Mouse (Mus musculus): Measurements from ENCODE around the gene Deaf1. TPM values are rescaled to one million over a fixed set of nuclear protein-coding genes. Genes with fewer than 3 reads are reported as not detected.

The Deaf1 gene
- polyA plus RNA-seq, 1 experiment from 2014 or later: 74.2 TPM

GRCm38 (mm10) chr7:141297926-141298650, 29.4 kb downstream of the Deaf1 start:
- no peak for TF ChIP-seq CTCF (IDR thresholded peaks at IDR 0.05; ENCODE audit: low read depth)
- Histone ChIP-seq H3K27me3 (ENCODE audit: insufficient read depth, low read length) (peaks cover 24% of the 10 kb centered on the region), H3K4me2 (no peak overlapping the region), H3K4me1 (ENCODE audit: insufficient read depth) (peaks cover 8% of the 10 kb centered on the region; the same call in 1 of the 2 replicates), H3K4me3 (ENCODE audit: low read depth, low read length) (no peak overlapping the region), H3K36me3 (ENCODE audit: insufficient read depth) (peaks cover 59% of the 10 kb centered on the region), H3K27ac (ENCODE audit: low read depth) (no peak overlapping the region), H3K9ac (no peak overlapping the region; the same call in 1 of the 2 replicates), H3K9me3 (ENCODE audit: low read depth, low read length) (no peaks in the 10 kb centered on the region)
- no peak for DNase-seq
- ATAC-seq (ENCODE audit: insufficient read depth): no peak
- 74% methylated on average over 3 of the region's 3 CpGs for WGBS

DNA sequence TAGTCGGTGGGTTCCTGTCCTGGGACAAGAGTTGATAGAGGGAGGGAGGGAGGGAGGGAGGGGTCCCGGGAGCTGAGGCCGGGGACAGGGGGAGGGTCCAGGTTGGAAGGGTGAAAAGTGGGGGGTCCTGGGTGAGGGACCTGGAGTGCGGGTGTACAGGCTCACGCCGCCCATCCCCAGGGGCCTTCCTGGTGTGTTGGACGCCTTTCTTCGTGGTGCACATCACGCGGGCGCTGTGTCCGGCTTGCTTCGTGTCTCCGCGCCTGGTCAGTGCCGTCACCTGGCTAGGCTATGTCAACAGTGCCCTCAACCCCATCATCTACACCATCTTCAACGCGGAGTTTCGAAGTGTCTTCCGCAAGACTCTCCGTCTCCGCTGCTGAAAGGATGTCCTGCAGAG, 33.0 kb downstream of the Deaf1 start:
- Histone ChIP-seq H3K36me3 (ENCODE audit: insufficient read depth) (peaks cover 24% of the 10 kb centered on the region), H3K27ac (ENCODE audit: low read depth) (no peak overlapping the region), H3K4me2 (peak overlapping the region; percentile 77), H3K4me3 (ENCODE audit: low read depth, low read length) (peak overlapping the region; percentile 38), H3K9ac (peak overlapping the region; percentile 56; the same call in 1 of the 2 replicates), H3K9me3 (ENCODE audit: low read depth, low read length) (no peaks in the 10 kb centered on the region), H3K4me1 (ENCODE audit: insufficient read depth) (peaks cover 11% of the 10 kb centered on the region), H3K27me3 (ENCODE audit: insufficient read depth, low read length) (peaks cover 50% of the 10 kb centered on the region)
- no peak for TF ChIP-seq CTCF (IDR thresholded peaks at IDR 0.05; ENCODE audit: low read depth)
- ATAC-seq (ENCODE audit: insufficient read depth) (no peak), DNase-seq (no peak)
- WGBS: 5% methylated on average over 22 of the region's 22 CpGs

DNA sequence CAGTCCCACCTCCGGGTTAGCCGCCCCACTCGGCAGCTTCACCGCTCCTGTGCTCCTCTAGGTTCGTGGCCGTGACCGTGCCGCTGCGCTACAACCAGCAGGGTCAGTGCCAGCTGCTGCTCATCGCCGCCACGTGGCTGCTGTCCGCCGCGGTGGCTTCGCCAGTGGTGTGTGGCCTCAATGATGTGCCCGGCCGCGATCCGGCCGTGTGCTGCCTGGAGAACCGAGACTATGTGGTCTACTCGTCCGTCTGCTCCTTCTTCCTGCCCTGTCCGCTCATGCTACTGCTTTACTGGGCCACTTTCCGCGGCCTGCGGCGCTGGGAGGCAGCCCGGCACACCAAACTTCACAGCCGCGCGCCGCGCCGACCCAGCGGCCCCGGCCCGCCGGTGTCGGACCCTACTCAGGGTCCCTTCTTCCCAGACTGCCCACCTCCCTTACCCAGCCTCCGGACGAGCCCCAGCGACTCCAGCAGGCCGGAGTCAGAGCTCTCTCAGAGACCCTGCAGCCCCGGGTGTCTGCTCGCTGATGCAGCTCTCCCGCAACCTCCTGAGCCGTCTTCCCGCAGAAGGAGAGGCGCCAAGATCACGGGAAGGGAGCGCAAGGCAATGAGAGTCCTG, 33.5 kb downstream of the Deaf1 start:
- peak overlapping the region; percentile 38 for H3K4me3 ChIP-seq (ENCODE audit: low read depth, low read length)
- no peaks in the 10 kb centered on the region for H3K9me3 ChIP-seq (ENCODE audit: low read depth, low read length)
- TF ChIP-seq CTCF (IDR thresholded peaks at IDR 0.05; ENCODE audit: low read depth): peak; percentile 28
- WGBS: under 1% methylated on average over 53 of the region's 53 CpGs
- H3K9ac ChIP-seq: peak overlapping the region; percentile 56
- peaks cover 11% of the 10 kb centered on the region for H3K4me1 ChIP-seq (ENCODE audit: insufficient read depth)
- peak; percentile 79 for DNase-seq
- H3K36me3 ChIP-seq (ENCODE audit: insufficient read depth): peaks cover 19% of the 10 kb centered on the region; the same call in 1 of the 2 replicates
- no peak overlapping the region for H3K27ac ChIP-seq (ENCODE audit: low read depth)
- peak; percentile 46; the same call in 1 of the 2 replicates for ATAC-seq (ENCODE audit: insufficient read depth)
- peak overlapping the region; percentile 77 for H3K4me2 ChIP-seq
- peaks cover 50% of the 10 kb centered on the region for H3K27me3 ChIP-seq (ENCODE audit: insufficient read depth, low read length)

DNA sequence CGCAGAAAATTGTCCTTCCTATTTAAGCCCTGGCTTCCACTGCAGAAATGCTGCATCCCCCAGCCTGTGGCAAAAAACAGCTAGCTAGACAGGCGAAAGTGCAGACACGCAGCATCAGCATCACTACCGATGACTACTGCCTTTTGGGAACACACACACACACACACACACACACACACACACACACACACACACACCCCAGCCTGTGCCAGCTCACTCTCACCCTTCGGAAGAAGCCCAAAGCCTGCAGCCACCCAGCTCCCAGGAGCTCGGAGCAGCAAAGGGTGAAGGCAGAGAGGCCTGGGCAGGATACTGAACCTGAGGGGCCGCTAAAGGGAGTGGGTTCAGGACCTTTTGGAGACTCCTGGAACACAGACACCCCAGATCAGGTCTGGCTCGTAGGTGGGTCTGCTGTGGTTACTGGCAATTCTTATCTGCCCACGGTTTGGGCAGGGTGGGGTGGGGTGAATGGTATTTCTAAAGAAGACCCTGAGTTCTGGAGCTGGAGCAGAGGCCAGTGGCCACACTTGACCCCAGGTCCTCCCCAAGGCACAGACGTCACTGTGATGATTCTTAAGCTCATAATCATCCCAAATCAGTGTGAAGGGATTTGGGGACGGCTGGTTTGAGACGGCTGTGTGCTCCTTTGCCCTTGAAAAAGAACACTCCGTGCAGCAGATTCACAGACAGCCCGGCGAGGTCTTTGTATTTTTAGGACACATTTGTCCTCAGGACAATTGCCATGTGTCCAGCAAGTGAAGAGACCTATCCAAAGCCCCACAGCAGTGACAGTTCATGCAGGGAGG, 34.7 kb downstream of the Deaf1 start:
- Histone ChIP-seq H3K9me3 (ENCODE audit: low read depth, low read length) (no peaks in the 10 kb centered on the region), H3K27me3 (ENCODE audit: insufficient read depth, low read length) (peaks cover 50% of the 10 kb centered on the region), H3K4me1 (ENCODE audit: insufficient read depth) (peaks cover 11% of the 10 kb centered on the region), H3K27ac (ENCODE audit: low read depth) (no peak overlapping the region), H3K9ac (no peak overlapping the region), H3K4me3 (ENCODE audit: low read depth, low read length) (no peak overlapping the region), H3K4me2 (peak overlapping the region; percentile 86), H3K36me3 (ENCODE audit: insufficient read depth) (peaks cover 13% of the 10 kb centered on the region; the same call in 1 of the 2 replicates)
- TF ChIP-seq CTCF (IDR thresholded peaks at IDR 0.05; ENCODE audit: low read depth): no peak
- ATAC-seq (ENCODE audit: insufficient read depth): no peak
- peak; percentile 22 for DNase-seq
- 37% methylated on average over 15 of the region's 15 CpGs for WGBS

DNA sequence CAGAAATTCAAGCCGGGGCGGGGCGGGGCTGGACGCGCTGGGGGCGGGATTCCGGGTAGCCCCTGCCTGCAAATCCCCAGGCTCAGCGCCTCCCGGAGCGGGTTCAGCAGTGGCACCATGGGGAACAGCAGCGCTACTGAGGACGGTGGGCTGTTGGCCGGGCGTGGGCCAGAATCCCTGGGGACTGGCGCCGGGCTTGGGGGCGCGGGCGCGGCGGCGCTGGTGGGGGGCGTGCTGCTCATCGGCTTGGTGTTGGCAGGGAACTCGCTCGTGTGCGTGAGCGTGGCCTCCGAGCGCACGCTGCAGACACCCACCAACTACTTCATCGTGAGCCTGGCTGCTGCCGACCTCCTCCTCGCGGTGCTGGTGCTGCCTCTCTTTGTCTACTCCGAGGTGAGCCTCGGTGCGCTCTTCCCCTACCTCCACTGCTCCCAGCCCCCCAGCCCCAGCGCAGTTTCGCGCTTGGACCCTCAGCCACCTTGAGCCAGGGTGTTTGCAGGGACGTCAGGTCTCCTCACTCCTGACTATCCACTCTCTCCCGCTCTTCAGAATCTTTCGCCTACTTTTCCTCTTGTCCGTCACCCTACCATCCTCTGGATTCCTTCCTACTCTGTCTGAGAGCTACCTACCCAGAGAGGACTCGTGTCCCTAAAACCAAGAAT, 35.4 kb downstream of the Deaf1 start, which contains the start of gene Drd4:
Drd4 (plus strand) TSS at position 86 of the 662 bp plus-strand sequence.
- H3K9ac ChIP-seq: peak within 1 kb of the TSS; percentile 46
- H3K4me3 ChIP-seq (ENCODE audit: low read depth, low read length): peak within 1 kb of the TSS; percentile 43
- 2% methylated on average over 46 of the region's 46 CpGs for WGBS
- DNase-seq (peak; percentile 78), ATAC-seq (ENCODE audit: insufficient read depth) (peak; percentile 84)
- H3K27me3 ChIP-seq (ENCODE audit: insufficient read depth, low read length): peaks cover 50% of the 10 kb centered on the region
- H3K36me3 ChIP-seq (ENCODE audit: insufficient read depth): peaks cover 6% of the 10 kb centered on the region; the same call in 1 of the 2 replicates
- no peak for TF ChIP-seq CTCF (IDR thresholded peaks at IDR 0.05; ENCODE audit: low read depth)
- no peaks in the 10 kb centered on the region for H3K9me3 ChIP-seq (ENCODE audit: low read depth, low read length)
- peak within 1 kb of the TSS; percentile 86 for H3K4me2 ChIP-seq
- H3K4me1 ChIP-seq (ENCODE audit: insufficient read depth): peaks cover 11% of the 10 kb centered on the region
- H3K27ac ChIP-seq (ENCODE audit: low read depth): no peak within 1 kb of the TSS

GRCm38 (mm10) chr7:141288042-141288441, 39.4 kb downstream of the Deaf1 start:
- ATAC-seq (ENCODE audit: insufficient read depth) (no peak), DNase-seq (no peak)
- Histone ChIP-seq H3K27ac (ENCODE audit: low read depth) (no peak overlapping the region), H3K4me3 (ENCODE audit: low read depth, low read length) (no peak overlapping the region), H3K36me3 (ENCODE audit: insufficient read depth) (no peaks in the 10 kb centered on the region), H3K4me1 (ENCODE audit: insufficient read depth) (peaks cover 4% of the 10 kb centered on the region; the same call in 1 of the 2 replicates), H3K27me3 (ENCODE audit: insufficient read depth, low read length) (peaks cover 25% of the 10 kb centered on the region), H3K9me3 (ENCODE audit: low read depth, low read length) (no peaks in the 10 kb centered on the region), H3K9ac (no peak overlapping the region), H3K4me2 (no peak overlapping the region)
- TF ChIP-seq CTCF (IDR thresholded peaks at IDR 0.05; ENCODE audit: low read depth): no peak
- 82% methylated on average over 3 of the region's 3 CpGs for WGBS

All from lung, embryonic 14.5 days (tissue).